Mouse (Mus musculus) embryo, embryonic 9.5 days (tissue): Measurements from ENCODE around the gene Mfsd11.

Source experiments
- DNase-seq: peaks from one replicate; pipeline ENCODE4 v3.0.0-alpha.2; 2017; ENCODE audit errors: extremely low spot score

Gene Mfsd11

GRCm38 (mm10) chr11:116852291-116852890 lies at the start of gene Mfsd11:
TSS of gene Mfsd11 (plus strand) at chr11:116852440.
- peak; percentile 69 for DNase-seq

- no peak for DNase-seq
Measured at GRCm38 (mm10) chr11:116802709-116803108, 49.5 kb upstream of the Mfsd11 start.

GRCm38 (mm10) chr11:116806136-116807071 lies 45.8 kb upstream of the Mfsd11 start:
- no peak for DNase-seq

GRCm38 (mm10) chr11:116807116-116807515 lies 45.1 kb upstream of the Mfsd11 start:
- DNase-seq = no peak

- no peak for DNase-seq
Measured at GRCm38 (mm10) chr11:116807526-116807925, 44.7 kb upstream of the Mfsd11 start.

GRCm38 (mm10) chr11:116807938-116808606 lies 44.2 kb upstream of the Mfsd11 start:
- DNase-seq = peak; percentile 82

- no peak for DNase-seq
Measured at GRCm38 (mm10) chr11:116808811-116809395, 43.3 kb upstream of the Mfsd11 start.

- no peak for DNase-seq
Measured at GRCm38 (mm10) chr11:116809520-116809919, 42.7 kb upstream of the Mfsd11 start.

GRCm38 (mm10) chr11:116810528-116810927 lies 41.7 kb upstream of the Mfsd11 start:
- DNase-seq = no peak

GRCm38 (mm10) chr11:116810983-116811901 lies 41.0 kb upstream of the Mfsd11 start:
- peak; percentile 82 for DNase-seq

- DNase-seq = peak; percentile 47
Measured at GRCm38 (mm10) chr11:116812793-116813529, 39.3 kb upstream of the Mfsd11 start.

- no peak for DNase-seq
Measured at GRCm38 (mm10) chr11:116813610-116814009, 38.6 kb upstream of the Mfsd11 start.

- DNase-seq = peak; percentile 65
Measured at GRCm38 (mm10) chr11:116814076-116814883, 38.0 kb upstream of the Mfsd11 start.

GRCm38 (mm10) chr11:116814884-116815415 lies 37.3 kb upstream of the Mfsd11 start:
- DNase-seq = no peak

- DNase-seq = no peak
Measured at GRCm38 (mm10) chr11:116816769-116817168, 35.5 kb upstream of the Mfsd11 start.

GRCm38 (mm10) chr11:116817567-116817966 lies 34.7 kb upstream of the Mfsd11 start:
- DNase-seq = no peak

- DNase-seq = no peak
Measured at GRCm38 (mm10) chr11:116818722-116819121, 33.5 kb upstream of the Mfsd11 start.

- DNase-seq = no peak
Measured at GRCm38 (mm10) chr11:116819932-116820593, 32.2 kb upstream of the Mfsd11 start.
